Mouse (Mus musculus): ENCODE results near the gene Afg1l. TPM values are rescaled to one million over a fixed set of nuclear protein-coding genes. Genes with fewer than 3 reads are reported as not detected.

Afg1l gene
- polyA plus RNA-seq, 1 experiment from 2014 or later: 7.9 TPM

GRCm38 (mm10) chr10:42263701-42264100, 214.7 kb downstream of the Afg1l start:
- H3K27ac ChIP-seq (replicated peaks): no peak overlapping the region
- peaks cover 25% of the 10 kb centered on the region for H3K36me3 ChIP-seq
- no peak overlapping the region for H3K4me2 ChIP-seq (replicated peaks)
- peaks cover 12% of the 10 kb centered on the region for H3K4me1 ChIP-seq
- H3K4me3 ChIP-seq (replicated peaks): no peak overlapping the region
- no peaks in the 10 kb centered on the region for H3K27me3 ChIP-seq
- WGBS: 54% methylated on average over 8 of the region's 8 CpGs
- ATAC-seq (ENCODE audit: insufficient number of reproducible peaks, low FRiP score, low TSS enrichment, low read depth): no peak
- H3K9me3 ChIP-seq (replicated peaks): no peaks in the 10 kb centered on the region
- no peak overlapping the region for H3K9ac ChIP-seq

Other genes with a start within 250 kb of the Afg1l start
- gene Foxo3, start 201.8 kb downstream of the Afg1l start, polyA plus RNA-seq (2015; fragmentation: Nextera tagmentation; extraction: Ambion mirVana): 9.4 and 10.0 TPM in 2 replicates
- gene Snx3, start 23.5 kb upstream of the Afg1l start, polyA plus RNA-seq (2015; fragmentation: Nextera tagmentation; extraction: Ambion mirVana): 324 and 336 TPM in 2 replicates
- gene Nr2e1, start 105.1 kb upstream of the Afg1l start, polyA plus RNA-seq (2015; fragmentation: Nextera tagmentation; extraction: Ambion mirVana): 1.7 and 1.8 TPM in 2 replicates
- gene Ostm1, start 105.3 kb upstream of the Afg1l start, polyA plus RNA-seq (2015; fragmentation: Nextera tagmentation; extraction: Ambion mirVana): 12.9 and 14.9 TPM in 2 replicates